Mouse (Mus musculus) thymus, adult 2 months (tissue): ENCODE measurements at regions not wholly inside any gene's neighbourhood (a gene's known extent, or its start where the extent isn't known, plus 50 kb on each side); places are given as distances from the start of the nearest gene placed in this dataset.

Experiments used
- CTCF ChIP-seq: fragments of 200-500 bp; IDR thresholded peaks from 2 replicates; pipeline ENCODE4 v1.5.1; 2012; ENCODE audit warnings: mild to moderate bottlenecking, control low read depth, low read length, moderate library complexity, borderline replicate concordance; ENCODE audit not compliant: control insufficient read depth, poor library complexity, insufficient read depth; ENCODE audit errors: extremely low read depth
- POLR2A ChIP-seq: fragments of 200-500 bp; IDR thresholded peaks from 2 replicates; pipeline ENCODE4 v1.6.1; 2012; ENCODE audit warnings: mild to moderate bottlenecking, low read length, control low read depth, moderate library complexity; ENCODE audit not compliant: control insufficient read depth, poor library complexity, insufficient read depth; ENCODE audit errors: extremely low read depth

- TF ChIP-seq CTCF (no peak), POLR2A (no peak)
Observed at GRCm38 (mm10) chr14:74527246-74527645, 113.4 kb upstream of the Htr2a start.
